Mouse (Mus musculus) limb, embryonic 14.5 days (tissue): ENCODE measurements around the gene Wwox. TPM values are rescaled to one million over a fixed set of nuclear protein-coding genes. Genes with fewer than 3 reads are reported as not detected.

Experiments used
- ATAC-seq: fragments of 200-750 bp; cut with Nextera tagmentation; 2 replicates; pipeline ENCODE4 v1.8.0; 2017; ENCODE audit warnings: low read depth, moderate number of reproducible peaks, moderate TSS enrichment; ENCODE audit not compliant: low FRiP score
- DNase-seq: peaks from one replicate; pipeline ENCODE4 v3.0.0-alpha.2; 2015; ENCODE audit warnings: low spot score
- H3K27ac ChIP-seq: fragments of 300-500 bp; sonication (generic); replicated peaks from 2 replicates; pipeline ENCODE4 v1.5.1; 2014; ENCODE audit warnings: low read depth, mild to moderate bottlenecking, low read length, moderate library complexity, mixed read lengths
- H3K27me3 ChIP-seq: fragments of 300-500 bp; sonication (generic); 2 replicates; pipeline ENCODE4 v1.6.1; 2014; ENCODE audit warnings: low read length, mixed read lengths; ENCODE audit not compliant: control insufficient read depth, insufficient read depth
- H3K36me3 ChIP-seq: fragments of 300-500 bp; sonication (generic); 2 replicates; pipeline ENCODE4 v1.6.1; 2014; ENCODE audit warnings: mild to moderate bottlenecking, low read length, moderate library complexity, mixed read lengths; ENCODE audit not compliant: control insufficient read depth, insufficient read depth
- H3K4me1 ChIP-seq: fragments of 300-500 bp; sonication (generic); 2 replicates; pipeline ENCODE4 v1.6.1; 2014; ENCODE audit warnings: antibody characterized with exemption, low read length, mixed read lengths; ENCODE audit not compliant: control insufficient read depth, insufficient read depth
- H3K4me2 ChIP-seq: fragments of 300-500 bp; sonication (generic); replicated peaks from 2 replicates; pipeline ENCODE4 v1.6.1; 2014; ENCODE audit warnings: low read depth, mild to moderate bottlenecking, low read length, moderate library complexity; ENCODE audit not compliant: severe bottlenecking
- H3K4me3 ChIP-seq: fragments of 300-500 bp; sonication (generic); replicated peaks from 2 replicates; pipeline ENCODE4 v1.5.1; 2014; ENCODE audit warnings: low read length
- H3K9ac ChIP-seq: fragments of 300-500 bp; sonication (generic); 2 replicates; pipeline ENCODE4 v1.6.1; 2014; ENCODE audit warnings: mild to moderate bottlenecking, low read depth, low read length, moderate library complexity; ENCODE audit not compliant: severe bottlenecking
- H3K9me3 ChIP-seq: fragments of 300-500 bp; sonication (generic); 2 replicates; pipeline ENCODE4 v1.6.1; 2016; ENCODE audit warnings: low read length; ENCODE audit not compliant: control insufficient read depth
- POLR2A ChIP-seq: fragments of 200-500 bp; IDR thresholded peaks from 2 replicates; pipeline ENCODE4 v1.8.0; 2012; ENCODE audit warnings: inconsistent platforms, mild to moderate bottlenecking, moderate library complexity, borderline replicate concordance; ENCODE audit not compliant: insufficient read depth, insufficient read length; ENCODE audit errors: extremely low read depth
- WGBS: fragments of 180-500 bp; shearing (Covaris S2); extraction: QIAGEN DNeasy Blood & Tissue Kit; methylation state at CpG from one replicate; pipeline ENCODE4 v1.1.7; 2014; 5-methylcytosine and 5-hydroxymethylcytosine counted together
- polyA plus RNA-seq, 2 experiments: library from polyadenylated mRNA; depleted of rRNA in 1 of 2; stranded (reverse) in 1 of 2; unstranded in 1 of 2; fragments of >200 nt; fragmentation: Nextera tagmentation in 1 of 2; extraction: Ambion mirVana in 1 of 2; gene quantifications; 2 replicates each; pipeline versions ENCODE4 v1.2.1 to v1.2.3; 2012 to 2014

Wwox gene
- polyA plus RNA-seq, 2 experiments, result 8.6 to 9.4 TPM

DNA sequence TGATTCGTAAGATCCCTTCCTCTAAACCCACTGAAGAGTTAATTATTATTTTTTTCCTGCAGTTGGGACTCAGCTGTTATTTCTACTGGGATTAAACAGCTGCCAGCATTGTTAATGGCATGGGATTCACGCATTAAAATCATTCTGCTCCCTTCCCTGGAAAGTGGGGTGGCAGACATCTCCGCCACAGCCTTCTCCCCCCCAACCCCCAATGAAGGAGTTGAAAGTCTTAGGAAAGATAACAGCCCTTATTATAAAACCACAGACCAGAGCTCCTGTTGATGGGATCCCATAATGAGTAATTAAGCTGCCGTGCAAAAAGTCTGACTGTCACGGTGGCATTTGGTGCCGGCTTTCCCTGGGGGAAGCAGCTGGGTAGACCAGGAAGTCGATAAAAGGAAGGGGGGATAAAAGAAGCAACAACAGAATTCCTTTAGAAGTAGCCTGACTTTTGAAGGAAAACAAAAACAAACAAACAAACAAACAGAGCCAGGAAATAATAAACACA is 694.3 kb downstream of the Wwox start:
- 19% methylated on average over 7 of the region's 7 CpGs for WGBS

GRCm38 (mm10) chr8:115136888-115137287 is 697.4 kb downstream of the Wwox start:
- no peak for ATAC-seq

More for the DNA sequence above, 694.3 kb downstream of the Wwox start:
- Histone ChIP-seq H3K9me3 (0 out of 2 replicates have a peak, but pooled peaks cover 3% of the 10 kb centered on the region), H3K4me3 (no peak overlapping the region), H3K36me3 (no peaks in the 10 kb centered on the region), H3K27me3 (0 out of 2 replicates have a peak, but pooled peaks cover 3% of the 10 kb centered on the region), H3K4me2 (no peak overlapping the region), H3K27ac (no peak overlapping the region), H3K4me1 (no peaks in the 10 kb centered on the region), H3K9ac (no peak overlapping the region)
- ATAC-seq, result no peak
- TF ChIP-seq POLR2A, result no peak
- DNase-seq, result no peak

GRCm38 (mm10) chr8:115141614-115142013 is 702.2 kb downstream of the Wwox start:
- TF ChIP-seq POLR2A, result no peak
- Histone ChIP-seq H3K4me1 (no peaks in the 10 kb centered on the region), H3K9ac (no peak overlapping the region), H3K27ac (no peak overlapping the region), H3K9me3 (0 out of 2 replicates have a peak, but pooled peaks cover 3% of the 10 kb centered on the region), H3K4me2 (no peak overlapping the region), H3K36me3 (no peaks in the 10 kb centered on the region), H3K4me3 (no peak overlapping the region), H3K27me3 (no peaks in the 10 kb centered on the region)
- DNase-seq (no peak), ATAC-seq (no peak)
- WGBS, result 37% methylated on average over 8 of the region's 8 CpGs

More at GRCm38 (mm10) chr8:115136888-115137287, 697.4 kb downstream of the Wwox start:
- no peak overlapping the region for H3K9ac ChIP-seq
- H3K27me3 ChIP-seq, result 0 out of 2 replicates have a peak, but pooled peaks cover 3% of the 10 kb centered on the region
- 90% methylated on average over 10 of the region's 10 CpGs for WGBS
- H3K9me3 ChIP-seq, result 0 out of 2 replicates have a peak, but pooled peaks cover 3% of the 10 kb centered on the region
- no peak for DNase-seq
- H3K36me3 ChIP-seq, result no peaks in the 10 kb centered on the region
- no peak overlapping the region for H3K27ac ChIP-seq
- no peak for TF ChIP-seq POLR2A
- H3K4me2 ChIP-seq, result no peak overlapping the region
- H3K4me3 ChIP-seq, result no peak overlapping the region
- H3K4me1 ChIP-seq, result no peaks in the 10 kb centered on the region

GRCm38 (mm10) chr8:115143530-115144320 is 704.3 kb downstream of the Wwox start:
- no peaks in the 10 kb centered on the region for H3K9me3 ChIP-seq
- ATAC-seq, result no peak
- no peak for TF ChIP-seq POLR2A
- no peak overlapping the region for H3K4me2 ChIP-seq
- no peaks in the 10 kb centered on the region for H3K4me1 ChIP-seq
- H3K36me3 ChIP-seq, result no peaks in the 10 kb centered on the region
- no peak overlapping the region for H3K9ac ChIP-seq
- no peak for DNase-seq
- H3K27ac ChIP-seq, result no peak overlapping the region
- H3K27me3 ChIP-seq, result no peaks in the 10 kb centered on the region
- H3K4me3 ChIP-seq, result no peak overlapping the region
- 53% methylated on average over 9 of the region's 9 CpGs for WGBS

- H3K4me1 ChIP-seq, result no peaks in the 10 kb centered on the region; the same call in 1 of the 2 replicates
- no peaks in the 10 kb centered on the region for H3K9me3 ChIP-seq
- DNase-seq (no peak), ATAC-seq (no peak)
- no peak overlapping the region for H3K4me2 ChIP-seq
- no peak for TF ChIP-seq POLR2A
- no peak overlapping the region for H3K27ac ChIP-seq
- whole genome bisulfite sequencing, result 63% methylated on average over 9 of the region's 9 CpGs
- H3K4me3 ChIP-seq, result no peak overlapping the region
- no peaks in the 10 kb centered on the region for H3K36me3 ChIP-seq
- no peak overlapping the region for H3K9ac ChIP-seq
- 0 out of 2 replicates have a peak, but pooled peaks cover 10% of the 10 kb centered on the region for H3K27me3 ChIP-seq
Measured at GRCm38 (mm10) chr8:115147006-115147405, 707.6 kb downstream of the Wwox start.
